ENCODE assay signal across 1 mouse cellular context in the genomic region with DNA sequence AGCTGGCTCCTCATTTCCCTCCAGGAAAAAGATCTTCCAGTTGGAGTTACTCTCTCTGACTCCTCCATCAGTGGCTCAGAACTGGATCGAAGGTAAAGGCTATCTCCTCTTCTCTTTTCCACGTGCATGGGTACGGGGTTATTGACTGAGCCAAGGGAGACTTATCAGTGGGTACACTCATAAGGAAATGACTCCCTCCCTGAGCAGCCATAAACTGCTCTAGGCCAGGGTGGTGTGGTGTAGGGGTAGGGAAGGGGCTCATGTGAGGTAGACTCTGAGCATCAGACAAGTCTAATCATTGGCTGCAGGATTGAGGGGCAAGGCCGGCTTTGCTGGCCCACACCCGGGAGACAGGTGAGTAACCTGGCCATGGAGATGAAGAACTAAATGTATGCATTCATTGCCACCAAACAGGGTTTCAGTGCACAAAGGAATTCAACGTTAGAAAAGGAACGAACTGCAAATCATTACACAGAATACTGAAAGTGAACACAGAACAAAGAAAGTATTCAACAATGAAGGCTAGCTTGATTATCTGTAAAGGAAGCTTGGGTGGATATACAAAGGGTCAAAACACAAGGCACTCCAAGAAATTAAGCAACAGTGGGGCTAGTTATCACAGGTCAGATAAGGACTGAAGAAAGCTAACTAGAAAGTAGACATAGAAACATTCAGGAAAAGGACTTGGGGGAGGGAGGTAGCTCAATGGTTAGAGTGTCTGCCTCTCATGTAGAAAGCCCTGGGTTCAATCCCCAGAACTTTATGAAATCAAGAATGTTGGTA.
TF ChIP-seq lines count a peak whose summit lies in the region.

No protein-coding gene starts in this region.

TF ChIP-seq in MEL, 35 proteins besides CTCF, POLR2A, EP300 and RAD21:
- TF ChIP-seq MXI1 (IDR thresholded peaks at IDR 0.05; ENCODE audit: low read depth, low read length) (no peak), HCFC1 (IDR thresholded peaks at IDR 0.05; ENCODE audit: low read depth, low read length) (no peak), CHD2 (IDR thresholded peaks at IDR 0.05; ENCODE audit: low read length) (no peak), USF1 (IDR thresholded peaks at IDR 0.05; ENCODE audit: low read depth, low read length) (no peak), SMC3 (IDR thresholded peaks at IDR 0.05; ENCODE audit: low read depth, low read length) (no peak), GATA1 (IDR thresholded peaks at IDR 0.05; ENCODE audit: low read depth, low read length) (0 out of 2 replicates have a peak, but pooled peaks have one; percentile 2), NELFE (IDR thresholded peaks at IDR 0.05; ENCODE audit: low read depth, low read length) (no peak), POLR2AphosphoS5 (IDR thresholded peaks at IDR 0.05; ENCODE audit: borderline replicate concordance, low read depth, low read length) (no peak), CHD1 (IDR thresholded peaks at IDR 0.05; ENCODE audit: low read depth, low read length) (no peak)
TF ChIP-seq in MEL: peak in this region for 1.
